In the genomic region with DNA sequence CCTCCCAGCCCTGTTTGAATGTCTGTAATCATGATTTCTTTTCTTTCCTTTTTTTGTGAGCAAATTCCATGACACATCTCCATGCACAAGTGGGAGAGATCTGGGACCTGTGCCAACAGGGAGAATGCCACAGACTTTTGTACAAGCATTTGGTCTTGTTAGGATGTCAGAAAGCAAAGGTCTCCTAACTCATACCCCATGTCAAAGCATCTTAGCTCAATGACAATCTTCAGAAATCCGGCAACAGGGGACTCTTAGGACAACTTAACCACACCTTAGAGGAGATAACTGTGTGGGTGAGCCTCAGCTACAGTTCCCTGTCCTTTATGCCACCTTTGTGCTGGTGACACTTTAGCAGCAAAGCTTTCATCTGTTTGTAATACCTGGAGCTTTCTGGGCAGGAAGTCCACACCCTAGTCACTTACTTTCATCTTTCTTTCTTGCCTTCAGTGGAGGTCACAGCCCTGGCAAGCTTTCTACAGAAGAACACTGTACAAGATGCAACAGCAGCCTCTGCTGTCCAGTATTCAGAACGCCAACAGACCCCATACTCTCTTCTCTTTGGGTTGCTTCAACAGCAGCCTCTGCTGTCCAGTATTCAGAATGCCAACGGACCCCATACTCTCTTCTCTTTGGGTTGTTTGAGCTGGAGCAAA, we compare ENCODE assay signal across 9 mouse cellular contexts.
DNase-seq lines count a peak whose midpoint lies in the region; ATAC-seq and TF ChIP-seq lines count a peak whose summit lies in the region.
"Had no signal": no experiment of that assay in that cellular context is flagged by ENCODE, and none has a peak within 500 bp of the region (broad histone marks: within the 10 kb centered on the region; RNA-seq: fewer than 3 reads in every experiment).

No protein-coding gene starts in this region.

- no peak for DNase-seq in heart, postnatal 0 days (ENCODE audit: low spot score)
- DNase-seq in right cerebral cortex, adult 2 months (ENCODE audit: low spot score in 2 of 2) = peak; percentile 56 to 66
- DNase-seq in right cerebral cortex, postnatal 25 days = no peak
- DNase-seq in frontal cortex, postnatal 10 days (ENCODE audit: low spot score in 2 of 2) = peak; percentile 21 to 39
- DNase-seq in stomach, postnatal 0 days (ENCODE audit: low spot score) = no peak
- no peak for DNase-seq in kidney, adult 9 months

- H3K27ac ChIP-seq in heart, postnatal 0 days (ENCODE audit: low read depth) = no peak overlapping the region
- no peak overlapping the region for H3K27ac ChIP-seq in heart, embryonic 11.5 days (ENCODE audit: low read depth, low read length)
- H3K27ac ChIP-seq in stomach, postnatal 0 days (replicated peaks) = no peak overlapping the region
- H3K27ac ChIP-seq: heart, embryonic 15.5 days; limb, embryonic 15.5 days had no signal

- no peak for TF ChIP-seq EP300 in heart, postnatal 0 days (IDR thresholded peaks at IDR 0.05; ENCODE audit: low read depth)
- TF ChIP-seq EP300 in stomach, postnatal 0 days (optimal IDR thresholded peaks at IDR 0.05) = no peak

- WGBS in heart, postnatal 0 days = 63% methylated on average over 3 of the region's 3 CpGs
- WGBS in heart, embryonic 11.5 days (ENCODE audit: insufficient replicate concordance) = 69% methylated on average over 3 of the region's 3 CpGs
- 72% methylated on average over 3 of the region's 3 CpGs for WGBS in stomach, postnatal 0 days

- H3K27me3 ChIP-seq in heart, postnatal 0 days (ENCODE audit: control insufficient read depth, insufficient read depth, low read length) = no peaks in the 10 kb centered on the region
- no peaks in the 10 kb centered on the region for H3K27me3 ChIP-seq in heart, embryonic 11.5 days (ENCODE audit: control insufficient read depth, insufficient read depth, low read length)
- H3K27me3 ChIP-seq in stomach, postnatal 0 days (ENCODE audit: control insufficient read depth, insufficient read depth, low read length) = no peaks in the 10 kb centered on the region
- H3K27me3 ChIP-seq: heart, embryonic 15.5 days; limb, embryonic 15.5 days had no signal

- H3K9me3 ChIP-seq in heart, postnatal 0 days (replicated peaks; ENCODE audit: control insufficient read depth, low read length) = no peaks in the 10 kb centered on the region
- no peaks in the 10 kb centered on the region for H3K9me3 ChIP-seq in heart, embryonic 11.5 days (replicated peaks; ENCODE audit: control insufficient read depth, low read length)
- H3K9me3 ChIP-seq in stomach, postnatal 0 days (ENCODE audit: control insufficient read depth, low read length) = no peaks in the 10 kb centered on the region
- H3K9me3 ChIP-seq: heart, embryonic 15.5 days; limb, embryonic 15.5 days had no signal

- H3K4me2 ChIP-seq in heart, postnatal 0 days (ENCODE audit: low read depth, low read length) = no peak overlapping the region
- no peak overlapping the region for H3K4me2 ChIP-seq in heart, embryonic 11.5 days
- H3K4me2 ChIP-seq in stomach, postnatal 0 days (replicated peaks; ENCODE audit: low read depth) = no peak overlapping the region
- H3K4me2 ChIP-seq: heart, embryonic 15.5 days; limb, embryonic 15.5 days had no signal

- no peak overlapping the region for H3K9ac ChIP-seq in heart, postnatal 0 days (replicated peaks; ENCODE audit: low read depth, low read length)
- H3K9ac ChIP-seq in heart, embryonic 11.5 days (ENCODE audit: low read depth, low read length) = no peak overlapping the region
- H3K9ac ChIP-seq in stomach, postnatal 0 days (ENCODE audit: low read length) = no peak overlapping the region
- H3K9ac ChIP-seq: heart, embryonic 15.5 days; limb, embryonic 15.5 days had no signal

- H3K36me3 ChIP-seq in heart, postnatal 0 days (replicated peaks; ENCODE audit: control insufficient read depth, insufficient read depth, low read length) = no peaks in the 10 kb centered on the region
- H3K36me3 ChIP-seq in heart, embryonic 11.5 days (ENCODE audit: control insufficient read depth, insufficient read depth, low read length) = no peaks in the 10 kb centered on the region
- no peaks in the 10 kb centered on the region for H3K36me3 ChIP-seq in stomach, postnatal 0 days (ENCODE audit: control insufficient read depth, insufficient read depth, low read length)
- H3K36me3 ChIP-seq: heart, embryonic 15.5 days; limb, embryonic 15.5 days had no signal

- ATAC-seq in heart, postnatal 0 days (ENCODE audit: insufficient read depth, low read depth) = no peak
- no peak for ATAC-seq in heart, embryonic 11.5 days (replicated peaks; ENCODE audit: insufficient number of reproducible peaks, low FRiP score, low TSS enrichment)
- no peak for ATAC-seq in stomach, postnatal 0 days (ENCODE audit: low FRiP score, low TSS enrichment)

- no peak overlapping the region for H3K4me3 ChIP-seq in heart, postnatal 0 days (ENCODE audit: low read depth, low read length)
- no peak overlapping the region for H3K4me3 ChIP-seq in heart, embryonic 11.5 days (ENCODE audit: low read depth, low read length)
- H3K4me3 ChIP-seq in stomach, postnatal 0 days (ENCODE audit: low read depth, low read length) = no peak overlapping the region
- H3K4me3 ChIP-seq: heart, embryonic 15.5 days; limb, embryonic 15.5 days had no signal

- peaks cover 4% of the 10 kb centered on the region; the same call in 1 of the 2 replicates for H3K4me1 ChIP-seq in heart, postnatal 0 days (ENCODE audit: control insufficient read depth, insufficient read depth)
- peaks cover 2% of the 10 kb centered on the region; the same call in 1 of the 2 replicates for H3K4me1 ChIP-seq in heart, embryonic 11.5 days (ENCODE audit: control insufficient read depth, insufficient read depth, low read length)
- H3K4me1 ChIP-seq in stomach, postnatal 0 days (replicated peaks; ENCODE audit: control insufficient read depth, insufficient read depth) = no peaks in the 10 kb centered on the region

- peak; percentile 39 for TF ChIP-seq CTCF in heart, postnatal 0 days (IDR thresholded peaks at IDR 0.05; ENCODE audit: low read depth)
- peak; percentile 58 for TF ChIP-seq CTCF in stomach, postnatal 0 days (IDR thresholded peaks at IDR 0.05; ENCODE audit: low read depth)

Comparison
In these comparisons a context has a peak if more than half of its experiments do, and no peak if none do; other contexts are left out.
1. DNase-seq: peak in right cerebral cortex, adult 2 months (2 of 2) and frontal cortex, postnatal 10 days (2 of 2); none in heart, postnatal 0 days (single experiment), right cerebral cortex, postnatal 25 days (single experiment), stomach, postnatal 0 days (single experiment) and kidney, adult 9 months (single experiment).